In genomic region chr4:24765919-24766318, GRCm38 (mm10) we compare ENCODE assay signal across 23 mouse cellular contexts.
DNase-seq lines count a peak whose midpoint lies in the region; ATAC-seq and TF ChIP-seq lines count a peak whose summit lies in the region.
"Had no signal": no experiment of that assay in that cellular context is flagged by ENCODE, and none has a peak within 500 bp of the region (broad histone marks: within the 10 kb centered on the region; RNA-seq: fewer than 3 reads in every experiment).

No protein-coding gene starts in this region.

- H3K9ac ChIP-seq in forebrain, embryonic 11.5 days (ENCODE audit: low read length): no peak overlapping the region
- no peak overlapping the region for H3K9ac ChIP-seq in forebrain, embryonic 12.5 days
- no peak overlapping the region for H3K9ac ChIP-seq in hindbrain, embryonic 13.5 days
- H3K9ac ChIP-seq in hindbrain, postnatal 0 days (replicated peaks; ENCODE audit: low read length): no peak overlapping the region
- H3K9ac ChIP-seq in neural tube, embryonic 14.5 days (replicated peaks; ENCODE audit: low read depth, low read length): no peak overlapping the region
- H3K9ac ChIP-seq: embryonic facial prominence, embryonic 12.5 days had no signal

- no peak for DNase-seq in forebrain, embryonic 11.5 days (ENCODE audit: low spot score)
- DNase-seq in hindbrain, postnatal 0 days (ENCODE audit: low spot score): no peak
- DNase-seq in neural tube, embryonic 10.5 days (ENCODE audit: extremely low spot score, low spot score): no peak
- DNase-seq: adrenal gland, adult 8-10 months; adrenal gland, postnatal 14 days; adrenal gland, postnatal 36 days; B cell, adult 2 months; cerebellum, adult 11-12 months; cerebellum, adult 2 months; cerebellum, adult 9-10 months; cerebellum, postnatal 10 days; cerebellum, postnatal 25 days had no signal

- no peaks in the 10 kb centered on the region for H3K4me1 ChIP-seq in forebrain, embryonic 11.5 days (replicated peaks; ENCODE audit: control insufficient read depth, insufficient read depth, low read length)
- no peaks in the 10 kb centered on the region; the same call in 1 of the 2 replicates for H3K4me1 ChIP-seq in forebrain, embryonic 12.5 days
- H3K4me1 ChIP-seq in hindbrain, embryonic 13.5 days (replicated peaks): peaks cover 3% of the 10 kb centered on the region
- no peaks in the 10 kb centered on the region for H3K4me1 ChIP-seq in hindbrain, postnatal 0 days (ENCODE audit: insufficient read depth, low read length)
- no peaks in the 10 kb centered on the region for H3K4me1 ChIP-seq in neural tube, embryonic 14.5 days (ENCODE audit: control insufficient read depth, insufficient read depth, low read length)
- H3K4me1 ChIP-seq: embryonic facial prominence, embryonic 10.5 days; embryonic facial prominence, embryonic 12.5 days had no signal

- H3K4me2 ChIP-seq in forebrain, embryonic 11.5 days (ENCODE audit: low read depth, low read length, severe bottlenecking): no peak overlapping the region
- no peak overlapping the region for H3K4me2 ChIP-seq in forebrain, embryonic 12.5 days
- H3K4me2 ChIP-seq in hindbrain, embryonic 13.5 days: no peak overlapping the region
- H3K4me2 ChIP-seq in hindbrain, postnatal 0 days (ENCODE audit: low read depth, low read length): no peak overlapping the region
- H3K4me2 ChIP-seq in neural tube, embryonic 14.5 days (ENCODE audit: low read depth, low read length): no peak overlapping the region
- H3K4me2 ChIP-seq: embryonic facial prominence, embryonic 12.5 days had no signal

- no peak for TF ChIP-seq CTCF in hindbrain, postnatal 0 days (IDR thresholded peaks at IDR 0.05; ENCODE audit: low read depth)

- WGBS in forebrain, embryonic 11.5 days: 76% methylated on average over 2 of the region's 2 CpGs
- WGBS in forebrain, embryonic 12.5 days: 84% methylated on average over 2 of the region's 2 CpGs
- WGBS in hindbrain, embryonic 13.5 days: 76% methylated on average over 2 of the region's 2 CpGs
- 86% methylated on average over 2 of the region's 2 CpGs for WGBS in hindbrain, postnatal 0 days
- WGBS in neural tube, embryonic 14.5 days: 75% methylated on average over 2 of the region's 2 CpGs

- no peaks in the 10 kb centered on the region for H3K9me3 ChIP-seq in forebrain, embryonic 11.5 days (ENCODE audit: control insufficient read depth, low read length)
- H3K9me3 ChIP-seq in forebrain, embryonic 12.5 days: no peaks in the 10 kb centered on the region
- no peaks in the 10 kb centered on the region for H3K9me3 ChIP-seq in hindbrain, embryonic 13.5 days
- H3K9me3 ChIP-seq in hindbrain, postnatal 0 days (ENCODE audit: low read length): no peaks in the 10 kb centered on the region
- H3K9me3 ChIP-seq in neural tube, embryonic 14.5 days (ENCODE audit: control insufficient read depth, low read length): no peaks in the 10 kb centered on the region
- H3K9me3 ChIP-seq: embryonic facial prominence, embryonic 10.5 days; embryonic facial prominence, embryonic 12.5 days; G1E had no signal

- no peak overlapping the region for H3K4me3 ChIP-seq in forebrain, embryonic 11.5 days (ENCODE audit: low read depth, low read length)
- no peak overlapping the region for H3K4me3 ChIP-seq in forebrain, embryonic 12.5 days (replicated peaks)
- H3K4me3 ChIP-seq in hindbrain, embryonic 13.5 days: no peak overlapping the region
- H3K4me3 ChIP-seq in hindbrain, postnatal 0 days (ENCODE audit: low read length): no peak overlapping the region
- no peak overlapping the region for H3K4me3 ChIP-seq in neural tube, embryonic 14.5 days (ENCODE audit: low read depth, low read length)
- H3K4me3 ChIP-seq: embryonic facial prominence, embryonic 10.5 days; embryonic facial prominence, embryonic 12.5 days had no signal

- ATAC-seq in forebrain, embryonic 11.5 days (replicated peaks; ENCODE audit: low FRiP score): peak; percentile 33; the same call in 1 of the 2 replicates
- ATAC-seq in forebrain, embryonic 12.5 days (ENCODE audit: low FRiP score): no peak; the same call in 1 of the 2 replicates
- no peak for ATAC-seq in hindbrain, embryonic 13.5 days (ENCODE audit: low FRiP score)
- no peak for ATAC-seq in hindbrain, postnatal 0 days
- peak; percentile 56; the same call in 1 of the 2 replicates for ATAC-seq in neural tube, embryonic 14.5 days (ENCODE audit: low read depth)
- ATAC-seq: activated CD4-positive, CD25-positive, alpha-beta regulatory T cell, adult 4 months; CD4-positive, CD25-positive, alpha-beta regulatory T cell, adult 4 months; forebrain, embryonic 14.5 days; Patski had no signal

- H3K36me3 ChIP-seq in forebrain, embryonic 11.5 days (ENCODE audit: control insufficient read depth, insufficient read depth, low read length): no peaks in the 10 kb centered on the region
- H3K36me3 ChIP-seq in forebrain, embryonic 12.5 days (replicated peaks): no peaks in the 10 kb centered on the region
- H3K36me3 ChIP-seq in hindbrain, embryonic 13.5 days: no peaks in the 10 kb centered on the region
- H3K36me3 ChIP-seq in hindbrain, postnatal 0 days (ENCODE audit: insufficient read depth, low read length): no peaks in the 10 kb centered on the region
- no peaks in the 10 kb centered on the region for H3K36me3 ChIP-seq in neural tube, embryonic 14.5 days (ENCODE audit: control insufficient read depth, insufficient read depth, low read length)
- H3K36me3 ChIP-seq: embryonic facial prominence, embryonic 10.5 days; embryonic facial prominence, embryonic 12.5 days; G1E had no signal

- H3K27ac ChIP-seq in forebrain, embryonic 11.5 days (ENCODE audit: low read depth, low read length): no peak overlapping the region
- H3K27ac ChIP-seq in forebrain, embryonic 12.5 days: no peak overlapping the region
- 0 out of 2 replicates have a peak overlapping the region, but pooled peaks have one; percentile 60 for H3K27ac ChIP-seq in hindbrain, embryonic 13.5 days
- no peak overlapping the region for H3K27ac ChIP-seq in hindbrain, postnatal 0 days
- no peak overlapping the region for H3K27ac ChIP-seq in neural tube, embryonic 14.5 days (ENCODE audit: low read depth, low read length)
- H3K27ac ChIP-seq: embryonic facial prominence, embryonic 10.5 days; embryonic facial prominence, embryonic 12.5 days had no signal

- no peaks in the 10 kb centered on the region for H3K27me3 ChIP-seq in forebrain, embryonic 11.5 days (ENCODE audit: control insufficient read depth, insufficient read depth, low read length)
- H3K27me3 ChIP-seq in forebrain, embryonic 12.5 days: no peaks in the 10 kb centered on the region
- no peaks in the 10 kb centered on the region for H3K27me3 ChIP-seq in hindbrain, embryonic 13.5 days
- no peaks in the 10 kb centered on the region for H3K27me3 ChIP-seq in hindbrain, postnatal 0 days (ENCODE audit: insufficient read depth, low read length)
- H3K27me3 ChIP-seq in neural tube, embryonic 14.5 days (ENCODE audit: control insufficient read depth, insufficient read depth, low read length): no peaks in the 10 kb centered on the region
- H3K27me3 ChIP-seq: CH12.LX; embryonic facial prominence, embryonic 12.5 days; Patski had no signal

Comparison
In these comparisons a context has a peak if more than half of its experiments do, and no peak if none do; other contexts are left out.
1. ATAC-seq: peak in forebrain, embryonic 11.5 days (single experiment) and neural tube, embryonic 14.5 days (single experiment); none in forebrain, embryonic 12.5 days (single experiment), hindbrain, embryonic 13.5 days (single experiment) and hindbrain, postnatal 0 days (single experiment).